Mouse (Mus musculus) spleen, postnatal 14 days (tissue): ENCODE data around the gene Stkld1.

Experiments
- DNase-seq, 2 experiments: peaks; one replicate each; pipeline ENCODE4 v3.0.0; 2021 to 2022; ENCODE audit warnings: low spot score in 2 of 2

The Stkld1 gene

DNA sequence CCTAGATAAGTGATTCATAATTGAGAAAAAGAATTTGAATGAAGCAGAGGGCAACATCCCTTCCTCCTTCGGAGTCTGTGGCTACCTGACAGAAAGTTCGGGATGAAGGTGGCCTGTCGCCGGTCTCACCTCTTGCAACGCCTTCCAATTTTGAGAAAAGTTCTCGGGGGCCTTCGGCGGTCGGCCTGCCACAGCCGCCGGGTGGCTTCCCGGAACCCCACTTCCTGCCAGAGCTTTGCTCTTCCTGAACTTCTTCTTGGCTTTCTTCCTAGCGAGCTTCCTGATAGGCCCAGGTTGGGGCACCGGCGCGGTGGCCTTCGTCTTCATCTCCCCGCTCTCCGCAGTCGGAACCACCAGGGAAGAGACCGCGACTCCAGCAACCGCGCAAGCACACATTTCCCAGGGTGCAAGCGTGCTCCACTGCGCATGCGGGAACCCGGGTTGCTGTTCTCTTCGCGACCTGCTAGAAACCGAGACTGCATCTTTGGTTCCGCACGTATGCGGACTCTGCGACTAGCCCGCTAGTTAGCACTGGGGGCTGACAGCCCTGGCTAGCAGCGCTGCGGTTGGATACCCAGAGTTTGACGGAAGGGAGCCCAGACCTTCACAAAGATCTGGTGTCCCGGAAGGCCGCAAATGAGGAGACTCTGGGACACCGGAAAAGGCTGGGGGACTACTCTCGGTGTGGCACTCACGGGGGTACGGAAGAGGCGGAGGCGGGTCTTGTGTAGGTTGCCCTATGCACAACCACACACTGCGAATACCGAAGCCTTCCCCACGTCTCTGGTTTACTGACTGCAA, 30.3 kb downstream of the Stkld1 start, which contains the start of gene Rexo4:
Gene Rexo4 (minus strand): TSS at position 464 of the 801 bp plus-strand sequence.
- DNase-seq = peak; percentile 86 to 88

DNA sequence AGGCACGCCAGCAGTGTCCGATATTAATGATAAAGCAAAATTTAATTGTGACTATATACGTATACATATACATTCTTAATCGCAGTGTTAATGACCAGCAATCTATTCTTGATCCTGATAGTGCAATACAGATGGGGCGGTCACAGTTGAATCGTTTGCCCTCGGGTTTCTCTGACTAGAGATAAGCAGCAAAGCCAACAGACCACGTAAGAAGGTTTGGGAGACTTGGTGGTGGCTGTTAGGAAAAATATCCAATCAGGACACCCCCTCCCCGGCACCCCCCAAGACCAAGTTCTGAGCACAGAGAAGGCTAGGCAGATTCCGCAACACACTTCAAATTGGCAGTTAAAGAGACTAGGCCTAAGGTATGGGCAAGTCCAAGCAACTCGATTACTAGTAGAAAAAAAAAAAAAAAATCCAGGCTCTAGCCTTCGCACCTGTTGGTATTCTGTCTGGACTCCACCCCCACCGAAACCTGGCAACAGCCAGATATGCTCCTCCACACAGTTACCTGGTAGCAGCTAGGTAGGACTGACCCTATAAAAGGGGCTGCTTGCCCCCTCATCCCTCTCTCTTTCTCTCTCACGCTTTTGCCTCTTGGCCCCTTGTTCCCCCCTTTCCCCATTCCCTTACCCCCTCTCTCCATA, 31.0 kb downstream of the Stkld1 start:
- no peak for DNase-seq

DNA sequence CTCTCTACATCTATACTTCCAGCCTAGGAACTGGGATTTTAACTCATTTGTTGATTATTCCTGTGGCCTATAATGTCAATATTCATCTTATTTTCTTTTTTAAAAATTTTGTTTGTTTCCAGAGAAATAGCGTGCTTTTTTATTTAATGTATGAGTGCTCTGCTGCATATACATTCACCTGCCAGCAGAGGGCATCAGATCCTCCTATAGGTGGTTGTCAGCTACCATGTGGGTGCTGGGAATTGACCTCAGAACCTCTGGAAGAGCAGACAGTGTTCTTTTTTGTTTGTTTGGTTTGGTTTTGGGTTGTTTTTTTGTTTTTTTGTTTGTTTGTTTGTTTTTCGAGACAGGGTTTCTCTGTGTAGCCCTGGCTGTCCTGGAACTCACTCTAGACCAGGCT, 33.4 kb downstream of the Stkld1 start:
- no peak for DNase-seq

DNA sequence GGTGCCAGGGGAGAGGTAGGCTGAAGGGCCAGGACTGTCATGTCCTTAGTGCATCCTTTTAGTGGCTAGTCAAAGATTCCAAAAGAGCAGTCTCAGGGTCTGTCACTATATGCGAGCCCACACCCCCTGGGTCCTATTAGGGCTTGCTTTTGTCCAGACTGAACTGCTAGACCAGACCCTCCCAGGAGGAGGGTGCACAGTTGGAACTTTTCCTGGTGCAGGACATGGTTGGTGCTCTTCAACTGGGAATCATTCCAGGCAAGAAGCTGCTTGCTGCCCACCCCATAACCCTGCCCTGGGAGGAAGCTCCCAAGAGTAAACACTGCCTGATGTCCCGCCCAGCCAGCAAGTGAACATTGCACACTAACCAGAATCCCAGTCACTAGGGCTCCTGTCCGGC, 39.3 kb downstream of the Stkld1 start, which contains the start of gene Adamts13:
Gene Adamts13 (plus strand): TSS at position 301 of the 400 bp plus-strand sequence.
- no peak for DNase-seq

DNA sequence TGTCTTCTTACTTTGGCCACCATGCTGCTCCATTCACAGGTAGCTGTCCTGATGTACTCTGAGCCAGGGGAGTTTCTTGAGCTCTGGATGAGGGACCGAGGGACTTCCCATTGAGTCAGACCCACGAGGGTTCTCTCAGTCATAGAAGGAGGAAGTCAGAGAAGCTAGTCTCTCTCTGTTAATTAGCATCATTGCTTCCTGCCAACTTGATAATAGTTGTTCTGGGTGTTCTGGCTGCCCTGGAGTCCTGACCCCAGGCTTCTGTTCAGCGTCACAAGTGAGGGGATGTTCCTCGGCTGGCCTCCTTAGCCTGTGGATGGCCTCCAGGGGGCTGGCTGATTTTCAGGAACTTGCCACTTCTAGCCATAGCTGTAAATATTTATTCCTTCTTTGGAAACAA, 40.1 kb downstream of the Stkld1 start:
- no peak for DNase-seq

DNA sequence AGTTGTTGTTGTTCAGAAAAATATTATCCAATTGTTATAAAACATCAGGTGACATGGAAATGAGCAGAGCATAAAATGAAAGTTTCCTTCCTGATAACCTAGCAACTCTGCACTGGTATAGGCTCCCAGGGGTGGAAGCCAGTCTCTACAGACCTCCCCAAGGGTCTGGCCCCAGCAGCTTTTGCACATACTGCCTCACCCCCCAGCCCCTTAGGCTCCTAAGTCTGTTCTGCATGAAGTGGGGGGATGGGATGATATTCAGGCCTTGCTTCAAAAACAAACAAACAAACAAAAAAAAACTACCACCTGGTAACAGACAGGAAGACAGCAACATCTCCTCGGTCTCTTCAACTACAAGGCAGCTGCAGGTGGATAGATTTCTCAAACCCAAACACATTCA, 46.5 kb downstream of the Stkld1 start:
- DNase-seq = no peak

DNA sequence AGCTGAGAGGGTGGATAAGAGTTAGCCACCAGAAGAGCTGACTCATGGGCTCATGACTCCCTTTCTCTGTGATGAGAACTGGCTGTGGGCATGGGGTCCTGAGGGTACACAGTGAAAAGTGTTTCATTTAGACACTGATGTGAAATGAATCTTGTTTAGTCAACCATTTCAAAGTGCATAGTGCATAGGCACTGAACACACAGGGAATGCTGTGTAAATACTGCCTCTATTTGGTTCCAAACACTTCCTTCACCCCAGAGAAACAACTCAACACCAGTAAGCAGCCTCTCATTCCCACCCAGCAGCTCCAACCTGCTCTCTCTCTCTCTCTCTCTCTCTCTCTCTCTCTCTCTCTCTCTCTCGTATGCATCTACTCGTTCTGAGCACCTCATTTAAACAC, 50.3 kb downstream of the Stkld1 start:
- DNase-seq = no peak

DNA sequence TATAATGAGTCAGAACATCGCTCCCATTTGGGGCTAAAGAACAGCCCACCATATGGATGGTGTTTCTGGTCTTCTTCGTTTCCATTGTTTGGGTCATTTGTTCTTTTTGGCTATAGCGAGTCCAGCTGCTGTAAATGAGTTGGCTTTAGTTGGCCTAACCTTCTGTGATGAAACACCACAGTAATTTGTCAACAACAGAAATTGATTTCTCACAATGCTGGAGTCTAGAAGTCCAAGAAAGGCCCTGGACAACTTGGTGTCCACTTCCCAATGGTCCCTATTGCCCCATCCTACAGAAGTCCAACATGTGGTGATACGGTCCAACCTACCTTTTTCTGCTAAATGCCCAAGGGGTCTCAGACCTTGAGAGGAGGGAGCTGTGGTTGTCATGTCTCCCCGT, 50.8 kb downstream of the Stkld1 start:
- DNase-seq = no peak

DNA sequence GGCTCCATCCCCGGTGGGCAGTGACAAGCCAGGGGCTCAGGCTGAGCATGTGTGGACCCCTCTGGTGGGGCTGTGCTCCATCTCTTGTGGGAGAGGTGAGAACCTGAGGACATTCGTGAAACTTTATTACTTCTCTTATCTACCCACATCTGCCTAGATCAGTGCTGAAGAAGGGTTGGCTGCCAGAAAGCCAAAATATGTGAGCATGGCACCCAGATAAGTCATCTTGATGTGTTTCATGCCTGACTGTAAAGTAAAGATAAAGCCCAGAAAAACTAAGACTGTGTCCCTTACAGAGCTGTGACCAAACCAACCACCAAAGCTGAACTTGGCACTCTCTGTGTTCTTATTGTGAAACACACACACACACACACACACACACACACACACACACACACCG, 60.1 kb downstream of the Stkld1 start:
- no peak for DNase-seq

DNA sequence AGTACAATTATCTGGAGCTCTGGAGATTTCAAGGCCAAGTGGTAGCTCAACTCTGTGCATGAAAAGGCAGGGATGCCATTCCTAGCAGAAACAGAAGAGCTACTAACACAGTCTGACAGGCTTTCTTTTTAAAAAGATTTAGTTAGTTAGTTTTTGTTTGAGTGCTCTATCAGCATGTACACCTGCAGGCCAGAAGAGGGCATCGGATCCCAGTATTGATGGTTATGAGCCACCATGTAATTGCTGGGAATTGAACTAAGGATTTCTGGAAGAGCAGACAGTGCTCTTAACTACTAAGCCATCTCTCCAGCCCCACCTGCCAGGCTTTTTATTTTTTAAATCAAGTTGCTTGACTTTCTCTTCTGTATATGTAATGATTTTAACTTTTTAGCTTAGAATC, 63.7 kb downstream of the Stkld1 start:
- no peak for DNase-seq

DNA sequence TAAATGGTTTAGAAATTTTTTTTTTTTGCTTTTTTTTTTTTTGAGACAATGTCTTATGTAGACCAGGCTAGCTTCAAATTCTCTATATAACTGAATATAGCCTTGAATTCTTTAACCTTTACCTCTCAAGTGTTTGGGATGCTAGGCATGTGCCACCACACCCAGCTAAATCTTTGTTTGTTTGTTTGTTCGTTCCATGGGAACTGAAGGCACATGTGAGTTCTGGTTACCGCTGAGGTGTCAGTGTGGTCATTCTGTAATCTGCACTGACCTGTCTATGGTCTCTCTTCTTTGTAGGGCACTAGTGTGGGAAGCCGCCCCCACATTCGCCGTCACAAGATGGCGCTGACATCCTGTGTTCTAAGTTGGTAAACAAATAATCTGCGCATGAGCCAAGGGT, 64.1 kb downstream of the Stkld1 start:
- DNase-seq = no peak
